Mouse (Mus musculus) retina, postnatal 1 day (tissue): ENCODE measurements around the gene Large1.
A peak's percentile ranks its signal among the peaks of the same experiment; 100 is the strongest.
"Not testable (repeated sequence)": the region's sequence is repeated elsewhere in the genome, so short reads cannot be mapped to it uniquely, and the experiment has no call there.

Experiments
- DNase-seq: peaks from one replicate; pipeline ENCODE4 v3.0.0-alpha.2; 2012

Gene Large1

DNA sequence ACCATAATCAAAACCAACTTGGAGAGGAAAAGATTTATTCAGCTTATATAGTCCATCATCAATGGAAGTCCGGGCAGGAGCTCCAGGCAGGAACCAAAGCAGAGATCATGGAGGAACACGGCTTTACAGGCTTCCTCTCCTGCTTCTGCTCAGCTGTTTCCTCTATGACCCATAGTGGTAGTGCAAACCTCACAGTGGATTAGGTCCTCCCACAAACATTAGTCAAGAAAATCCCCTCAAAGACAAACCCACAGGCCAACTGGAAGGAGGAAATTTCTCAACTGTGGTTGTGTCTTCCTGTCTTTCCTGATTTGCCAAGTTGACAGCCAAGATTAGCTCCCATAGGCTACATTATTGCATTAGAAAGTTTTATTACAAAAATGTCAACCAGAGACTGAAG lies 59.7 kb downstream of the Large1 start:
- no peak for DNase-seq

DNA sequence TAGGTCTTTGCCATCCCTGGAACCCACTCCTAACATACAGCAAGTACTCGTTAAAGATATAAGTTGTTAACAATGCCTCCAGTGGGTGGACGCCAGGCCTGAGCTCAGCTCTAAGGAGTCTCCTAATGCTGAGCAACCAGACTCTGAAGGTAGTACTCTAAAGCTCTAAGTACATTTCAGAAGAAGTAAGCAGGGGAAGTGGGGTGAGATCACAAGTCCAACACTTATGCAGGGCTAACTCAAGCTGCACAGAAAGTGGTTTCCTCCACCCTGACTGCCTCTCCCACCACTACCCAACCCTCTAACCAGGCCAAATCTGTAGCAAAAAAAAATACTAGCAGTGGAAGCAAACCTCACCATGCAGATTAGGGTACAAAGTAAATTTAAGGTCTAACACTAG lies 61.7 kb downstream of the Large1 start:
- DNase-seq = no peak

DNA sequence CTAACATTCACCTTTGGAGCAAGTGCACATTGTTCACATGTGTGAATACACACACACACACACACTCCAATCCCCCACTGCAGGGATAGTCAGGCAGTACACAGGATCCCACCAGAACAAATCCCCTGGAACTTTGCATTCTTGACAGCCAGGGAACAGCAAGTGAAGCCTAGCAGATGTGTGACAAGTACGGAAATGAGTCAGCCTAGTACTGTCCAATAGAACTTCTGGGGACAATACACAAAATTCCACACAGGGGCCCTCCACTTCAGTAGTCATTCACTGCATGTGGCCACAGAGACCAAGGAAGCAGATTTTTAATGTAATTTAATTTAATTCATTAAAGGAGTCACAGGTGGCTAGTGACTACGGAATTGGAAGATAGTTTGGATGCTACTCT lies 62.7 kb downstream of the Large1 start:
- DNase-seq = no peak

DNA sequence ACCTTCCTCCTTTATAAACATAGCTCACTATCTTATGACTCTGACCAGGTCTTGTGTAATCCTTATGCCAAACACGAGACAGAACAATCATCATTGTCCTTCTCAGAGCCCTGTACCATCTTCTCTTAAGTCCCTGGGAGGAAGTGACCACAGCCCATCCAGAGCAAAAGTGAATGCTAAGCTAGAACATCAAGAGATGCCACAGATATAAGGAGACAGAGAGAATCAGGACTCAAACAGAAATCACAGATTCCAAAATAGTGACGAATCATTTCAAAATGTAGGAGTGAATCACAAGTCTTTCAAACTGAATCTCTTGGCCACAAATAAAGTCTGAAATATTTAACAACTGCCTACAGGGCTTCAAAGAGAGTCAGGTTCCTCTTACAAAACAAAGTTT lies 63.5 kb downstream of the Large1 start:
- DNase-seq = no peak

DNA sequence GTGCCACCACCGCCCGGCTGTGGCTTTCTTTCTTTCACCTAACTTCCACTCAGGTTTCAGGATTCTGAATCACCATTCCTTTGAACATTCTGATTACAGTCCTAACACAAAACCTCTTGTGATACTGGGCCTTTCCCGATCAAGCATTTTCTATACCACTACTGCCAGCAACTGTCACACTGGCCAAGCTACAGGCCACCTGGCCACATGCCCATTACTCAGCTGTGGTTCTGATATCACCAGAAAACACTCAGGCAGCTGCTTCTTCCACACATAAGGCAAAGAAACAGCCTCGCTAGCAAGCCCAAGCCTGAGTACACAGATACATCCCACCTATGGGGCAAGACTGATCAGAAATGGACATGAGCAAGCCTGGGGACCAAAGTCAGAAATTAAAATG lies 71.3 kb downstream of the Large1 start:
- DNase-seq = no peak

DNA sequence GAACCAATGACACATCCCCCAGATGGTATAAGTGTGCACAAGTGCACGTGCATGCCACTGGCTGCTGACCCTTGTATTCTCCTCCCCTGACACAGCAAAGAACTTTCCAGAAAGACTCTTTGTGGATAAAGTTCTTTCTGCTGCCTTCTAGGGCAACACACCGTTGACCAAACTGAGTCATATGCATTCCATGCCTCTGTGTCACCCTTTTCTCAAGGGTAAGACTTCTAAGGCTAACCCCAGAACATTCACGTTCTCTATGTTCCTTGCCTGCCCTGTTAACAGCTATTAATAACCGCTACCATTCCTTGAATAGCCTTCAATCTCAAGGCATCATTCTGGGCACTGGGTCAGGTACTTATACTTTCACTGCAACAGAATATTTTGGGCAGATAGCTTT lies 77.3 kb downstream of the Large1 start:
- DNase-seq = no peak

DNA sequence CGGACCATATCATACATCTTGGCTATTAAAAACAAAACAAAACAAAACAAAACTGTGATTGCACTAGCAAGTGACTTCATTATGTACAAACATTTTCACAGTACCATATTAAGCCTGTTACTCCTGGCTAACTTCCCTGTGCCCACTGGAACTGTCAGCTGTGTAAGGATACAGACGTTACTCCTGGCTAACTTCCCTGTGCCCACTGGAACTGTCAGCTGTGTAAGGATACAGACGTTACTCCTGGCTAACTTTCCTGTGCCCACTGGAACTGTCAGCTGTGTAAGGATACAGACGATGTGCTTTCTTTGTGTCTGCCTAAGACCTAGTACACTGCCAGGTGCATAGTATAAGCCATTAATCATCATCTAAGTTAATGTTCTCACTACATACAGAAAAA lies 77.9 kb downstream of the Large1 start:
- DNase-seq = not testable (repeated sequence)

DNA sequence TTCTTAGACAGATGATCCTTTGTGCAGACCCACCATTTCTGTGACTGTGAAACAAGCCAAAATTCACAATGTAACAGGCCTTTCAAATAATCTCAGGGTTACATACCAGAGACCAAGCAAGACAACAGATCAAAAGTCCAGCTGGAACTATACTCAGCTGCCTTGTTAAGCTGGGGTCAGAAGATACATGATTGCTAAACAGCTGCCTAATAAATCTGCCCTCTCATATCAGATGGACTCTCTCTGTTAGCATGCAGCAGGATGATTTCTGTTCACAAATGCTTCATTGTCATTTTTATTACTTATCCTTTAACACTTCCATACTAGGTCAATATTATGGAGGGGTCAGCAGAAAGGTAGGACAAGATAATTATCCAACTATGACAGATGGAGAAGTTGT lies 80.2 kb downstream of the Large1 start:
- no peak for DNase-seq

DNA sequence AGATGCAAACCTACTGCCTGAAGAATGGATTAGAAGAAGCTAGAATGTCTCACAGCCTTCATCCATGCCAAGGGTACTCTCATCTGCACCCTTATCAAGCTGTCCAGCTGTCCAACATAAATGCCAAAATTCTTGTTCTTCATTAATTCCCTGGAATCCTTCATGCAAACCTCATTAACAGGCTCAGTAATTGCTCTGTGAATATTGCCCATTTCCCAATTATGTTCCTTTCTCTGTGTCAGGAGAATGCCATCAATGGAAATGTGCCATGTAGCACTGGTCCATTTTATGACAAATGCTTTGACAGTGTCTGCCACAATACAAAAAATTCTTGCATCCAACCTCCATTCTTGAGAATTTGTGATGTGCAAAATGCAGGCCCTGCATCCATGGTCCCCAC lies 82.3 kb downstream of the Large1 start:
- no peak for DNase-seq

DNA sequence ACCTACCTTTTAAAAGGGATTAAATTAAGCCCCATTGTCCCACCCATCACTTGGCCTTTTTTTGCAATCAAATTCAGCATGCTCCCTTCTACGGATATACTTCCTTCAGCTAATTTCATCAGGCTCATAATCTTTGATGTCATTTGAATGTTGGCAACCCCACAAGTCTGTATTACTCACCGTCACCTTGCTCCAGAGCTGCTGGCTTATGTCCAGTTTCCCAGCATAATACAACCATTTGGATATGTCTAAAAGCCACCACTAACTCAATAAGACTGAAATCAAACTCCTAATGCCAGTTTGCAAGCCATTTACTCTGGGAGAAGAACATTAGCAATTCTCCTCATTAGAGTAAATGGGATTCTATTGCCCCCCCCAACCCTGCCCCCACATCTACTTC lies 95.4 kb downstream of the Large1 start:
- no peak for DNase-seq

DNA sequence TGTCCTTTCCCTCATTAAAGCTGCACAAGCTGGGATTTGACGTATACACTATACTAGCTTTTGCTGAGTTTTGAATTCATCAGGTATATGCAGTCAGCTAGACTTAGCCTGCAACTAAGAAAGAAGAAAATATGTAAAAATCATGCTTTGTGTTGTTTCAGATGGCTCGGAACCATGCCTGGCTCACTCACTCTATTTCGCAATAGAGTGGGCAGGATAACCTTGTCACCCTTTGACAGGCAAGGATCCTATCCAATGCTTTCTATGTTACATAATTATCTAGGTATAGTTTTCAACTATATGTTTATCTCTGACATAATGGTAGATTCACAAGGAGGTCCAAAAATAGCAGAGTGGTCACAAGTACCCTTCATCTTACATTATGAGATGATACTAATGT lies 109.2 kb downstream of the Large1 start:
- DNase-seq = no peak

DNA sequence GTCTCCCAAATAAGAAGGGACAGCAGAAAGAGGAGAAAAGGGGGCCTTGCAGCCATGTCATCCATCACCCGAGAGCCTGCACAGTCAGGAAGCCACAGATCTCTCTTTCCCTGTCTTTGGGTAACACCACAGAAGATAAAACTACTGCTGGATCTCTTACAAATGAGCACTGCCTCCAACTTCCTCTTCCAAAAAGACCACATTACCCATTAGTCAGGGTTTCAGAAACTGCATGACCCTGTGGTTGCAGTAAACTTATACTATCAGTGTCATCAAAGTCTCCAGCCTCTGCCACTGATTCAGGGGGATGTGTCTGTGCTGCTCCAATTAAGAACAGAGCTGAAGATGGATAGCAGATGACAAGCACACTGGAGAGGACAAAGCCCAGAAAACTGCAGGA lies 111.3 kb downstream of the Large1 start:
- no peak for DNase-seq

DNA sequence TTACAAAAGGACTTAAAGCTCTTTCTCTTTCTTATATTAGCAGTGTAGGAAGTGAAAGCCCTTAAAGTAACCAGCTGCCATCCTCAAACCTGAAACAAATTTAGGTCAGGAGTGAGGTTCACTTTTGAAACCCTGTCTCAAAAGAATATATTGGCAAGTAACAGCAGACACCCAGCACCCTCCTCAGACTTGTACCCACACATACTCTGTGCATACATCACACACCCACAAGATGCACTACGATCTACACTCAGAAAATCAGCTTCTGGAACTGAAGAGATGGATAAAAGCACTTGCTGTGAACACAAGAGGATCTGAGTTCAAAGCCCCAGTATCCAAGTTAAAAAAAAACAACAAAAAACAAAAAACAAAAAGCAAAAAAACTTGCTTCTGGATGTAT lies 119.1 kb downstream of the Large1 start:
- no peak for DNase-seq

DNA sequence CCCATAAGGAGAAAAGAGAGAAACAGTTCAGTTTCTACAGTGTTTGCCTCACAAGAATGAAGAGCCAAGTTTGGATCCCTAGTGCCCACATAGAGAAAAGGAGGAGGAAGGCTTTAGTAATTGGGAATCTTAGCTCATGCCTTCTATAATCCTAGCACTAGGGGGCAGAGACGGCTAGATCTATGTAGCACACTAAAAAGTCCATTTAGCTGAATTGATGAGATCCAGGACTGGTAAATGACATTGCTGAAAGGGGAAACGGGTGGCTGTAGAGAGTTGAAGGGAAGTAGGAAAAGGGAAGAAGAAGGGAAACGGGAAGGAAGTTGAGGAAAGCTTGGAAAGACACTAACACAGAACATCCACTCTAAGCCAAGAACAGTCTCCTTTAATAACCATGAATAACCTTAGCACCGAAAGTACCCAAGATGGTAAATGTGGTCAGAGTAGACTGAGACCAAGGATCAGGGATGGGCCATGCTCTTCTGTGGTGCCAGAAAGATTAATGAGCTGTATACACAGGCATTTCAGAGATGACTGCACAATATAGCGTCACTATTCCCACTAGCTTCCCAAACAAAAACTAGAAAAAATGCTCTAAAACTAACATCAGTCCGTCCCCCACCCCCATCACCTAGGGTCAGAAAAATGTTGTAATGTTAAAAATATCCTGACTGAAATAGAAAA lies 119.8 kb downstream of the Large1 start:
- DNase-seq = peak; percentile 66

DNA sequence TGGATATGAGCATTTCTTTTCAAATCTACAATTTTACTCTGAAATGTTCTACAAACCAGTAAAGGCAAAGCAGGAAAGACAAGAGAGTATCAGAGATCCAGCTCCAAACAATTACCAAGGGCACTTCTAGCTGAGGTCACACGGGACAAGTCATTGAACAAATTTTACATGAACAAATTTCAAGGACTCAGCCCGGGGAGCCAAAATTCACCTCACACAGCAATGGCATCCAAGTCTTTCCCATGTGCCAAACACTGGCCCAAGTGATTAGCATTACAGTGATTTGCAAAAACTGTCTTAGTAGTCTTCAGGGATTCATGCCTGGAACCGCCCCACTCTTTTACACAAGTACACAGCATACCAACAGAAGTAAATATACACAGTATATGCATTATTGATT lies 126.5 kb downstream of the Large1 start:
- no peak for DNase-seq

DNA sequence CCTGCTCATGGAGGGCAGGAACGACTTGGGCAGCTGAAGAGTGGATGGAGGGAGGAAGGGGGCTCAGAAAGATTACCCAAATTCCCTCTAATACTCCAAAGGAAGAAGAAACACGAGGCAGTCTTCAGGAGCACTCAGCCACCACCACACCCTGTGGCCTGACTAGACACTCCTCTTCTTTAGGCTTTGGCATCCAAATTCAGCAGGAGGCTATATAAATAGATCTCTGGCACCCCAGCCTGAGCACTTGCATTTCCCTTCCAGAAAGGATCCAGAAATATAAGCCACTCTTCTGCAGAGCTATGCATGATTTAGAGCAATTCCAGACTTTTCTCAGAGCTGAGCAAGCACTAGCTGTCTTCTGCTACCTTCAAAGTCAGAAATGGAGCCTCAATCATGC lies 127.7 kb downstream of the Large1 start:
- no peak for DNase-seq

DNA sequence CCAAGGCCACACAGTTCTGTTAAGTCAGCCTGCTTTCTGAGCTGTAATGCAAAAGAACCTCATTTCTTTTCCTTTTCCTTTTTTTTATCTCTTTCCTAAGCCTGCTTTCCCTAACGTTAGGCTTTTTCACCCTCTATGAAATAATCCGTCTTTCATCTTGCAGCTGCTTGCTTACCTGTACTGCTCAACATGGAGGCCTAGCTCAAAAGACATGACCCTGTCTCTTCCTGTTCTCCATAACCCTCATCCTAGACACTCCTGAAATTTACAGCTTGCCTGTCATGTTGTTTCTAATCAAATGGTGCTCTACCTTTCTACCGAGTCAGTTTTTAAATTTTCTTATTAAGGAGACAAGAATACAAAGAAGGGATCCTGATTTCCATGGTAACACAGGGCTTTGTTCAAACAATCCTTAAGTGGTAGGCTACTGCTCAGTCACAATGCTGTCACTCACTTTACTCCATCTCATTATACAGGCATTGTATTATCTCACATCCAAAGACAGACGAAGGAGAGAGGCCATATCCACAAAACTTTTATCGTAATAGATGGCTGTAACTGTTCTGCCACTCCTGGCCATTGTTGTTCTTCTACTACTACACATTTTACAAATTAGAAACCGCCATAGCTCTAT lies 134.0 kb downstream of the Large1 start:
- DNase-seq = no peak

DNA sequence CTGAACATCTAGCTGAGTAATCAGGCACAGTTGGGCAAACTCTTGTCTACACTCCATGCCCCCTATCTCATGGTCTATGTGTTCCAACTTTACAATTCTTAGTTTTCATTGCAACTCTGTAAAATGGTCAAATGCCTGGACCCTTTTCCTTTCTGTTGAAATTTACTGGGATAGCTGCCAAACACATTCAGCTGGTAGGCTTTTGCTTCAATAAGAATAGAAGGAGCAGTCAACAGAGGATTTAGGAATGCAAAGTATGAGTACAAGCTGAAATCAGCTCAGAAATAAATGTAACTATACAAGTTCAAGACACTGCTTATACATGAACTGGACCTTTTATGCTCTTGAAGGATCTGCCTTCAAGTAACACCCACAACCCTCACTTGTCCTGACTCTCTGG lies 146.5 kb downstream of the Large1 start:
- DNase-seq = no peak

DNA sequence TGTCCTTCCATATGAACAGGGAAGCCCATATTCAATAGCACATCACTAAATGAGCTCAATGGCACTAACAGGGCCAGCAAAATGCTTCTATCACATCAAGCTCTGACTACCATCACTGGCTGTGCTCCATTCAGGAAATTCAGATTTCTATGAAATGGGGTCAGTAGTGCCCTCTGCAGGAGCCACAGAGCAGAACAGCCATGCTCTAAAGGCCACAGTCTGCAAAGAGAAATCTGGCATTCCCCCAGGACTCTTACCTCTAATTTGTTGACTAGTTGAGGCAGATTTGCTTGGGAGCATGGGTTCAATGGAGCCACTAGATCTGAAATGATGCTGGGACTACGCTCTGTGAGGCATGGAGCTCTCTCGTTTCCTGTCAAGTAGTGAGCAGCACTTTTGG lies 151.5 kb downstream of the Large1 start:
- DNase-seq = peak; percentile 5

DNA sequence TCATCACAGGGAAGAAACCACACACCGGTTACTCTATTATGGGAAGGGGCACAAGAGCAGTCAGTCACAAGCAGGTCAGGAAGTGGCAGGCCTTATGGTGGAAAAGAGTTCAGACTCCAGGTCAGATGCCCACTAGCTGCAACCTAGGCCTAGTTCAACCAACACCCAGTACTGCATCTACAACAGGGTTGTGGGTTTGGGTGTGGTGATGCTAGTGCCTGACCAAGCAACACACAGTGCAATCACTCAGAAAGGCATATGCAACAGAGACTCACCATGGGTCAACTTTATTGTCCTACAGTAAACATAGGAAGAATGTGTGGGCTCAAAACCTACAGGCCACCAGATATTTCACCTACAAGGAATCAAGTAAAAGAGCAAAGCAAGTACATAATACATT lies 155.6 kb downstream of the Large1 start:
- no peak for DNase-seq

DNA sequence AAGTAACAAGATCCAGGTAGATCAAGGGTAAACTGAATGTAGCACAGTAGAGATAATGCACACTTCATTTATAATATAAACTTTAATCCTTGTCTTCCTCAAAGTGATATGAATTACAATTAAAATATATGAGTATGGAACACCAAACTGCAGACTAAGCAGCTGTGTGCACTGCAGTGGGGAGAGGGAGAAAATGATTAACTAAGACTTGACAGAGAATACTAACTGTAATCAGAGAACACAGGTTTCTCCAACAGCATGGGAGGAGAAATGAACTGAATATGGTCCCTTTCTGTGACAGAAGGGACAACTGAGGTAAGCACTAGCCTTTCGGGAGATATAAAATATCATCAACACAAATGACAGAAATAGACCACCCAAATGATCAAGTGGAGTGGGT lies 164.7 kb downstream of the Large1 start:
- no peak for DNase-seq

DNA sequence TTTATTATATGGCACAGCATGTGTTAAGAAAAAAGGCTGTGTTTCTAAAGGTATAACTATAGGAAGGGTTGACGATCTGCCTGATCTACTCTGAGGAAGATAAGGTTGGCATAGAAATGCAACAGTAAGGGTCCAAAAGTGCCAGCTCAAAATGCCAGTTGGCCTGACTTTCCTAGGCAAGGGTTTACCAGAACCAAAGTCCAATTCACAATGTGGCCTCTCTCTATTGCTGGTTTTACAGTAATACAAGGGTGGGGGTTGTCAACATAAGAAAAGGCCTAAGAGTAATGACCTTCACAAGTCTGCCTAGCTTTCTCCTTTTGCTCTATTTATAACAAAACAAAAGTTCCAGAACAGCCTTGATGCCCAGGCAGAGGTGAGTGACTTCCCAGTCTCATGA lies 166.0 kb downstream of the Large1 start:
- DNase-seq = no peak

DNA sequence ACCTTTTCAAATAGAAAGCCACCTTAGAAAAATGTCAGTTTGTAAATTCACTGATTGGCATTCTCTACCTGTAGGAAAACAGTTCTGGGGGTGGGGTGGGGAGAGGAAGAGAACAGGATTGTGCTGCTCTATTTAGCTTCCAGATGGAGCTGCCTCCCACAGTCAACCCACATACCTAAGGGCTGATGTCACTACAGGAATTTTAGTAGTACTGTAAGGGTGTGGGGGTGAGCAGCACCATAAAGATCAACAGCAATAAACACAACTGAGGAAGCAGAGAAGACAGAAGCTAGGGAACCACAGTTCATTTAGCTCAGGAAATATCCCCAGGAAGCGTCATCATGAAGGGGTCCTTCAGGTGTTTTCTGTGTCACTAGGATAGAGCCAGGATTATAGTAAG lies 174.9 kb downstream of the Large1 start:
- no peak for DNase-seq

DNA sequence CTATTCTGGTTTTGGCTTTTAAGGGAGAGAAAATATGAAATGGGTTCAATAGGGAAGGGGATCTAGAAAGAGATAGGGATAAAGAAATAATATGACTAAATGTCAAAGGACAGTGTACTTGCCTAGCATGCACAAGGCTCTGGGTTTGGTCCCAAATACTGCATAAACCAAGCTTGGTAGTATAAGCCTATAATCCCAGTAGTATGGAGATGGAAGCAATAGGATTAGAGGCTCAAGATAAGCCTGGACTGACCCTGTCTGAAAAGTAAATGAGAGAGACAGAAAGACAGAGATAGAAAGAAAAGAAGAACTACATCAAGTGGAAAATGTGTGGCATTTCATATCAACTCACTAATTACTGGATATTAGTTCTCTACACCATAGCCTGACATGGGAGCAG lies 180.7 kb downstream of the Large1 start:
- peak; percentile 57 for DNase-seq

DNA sequence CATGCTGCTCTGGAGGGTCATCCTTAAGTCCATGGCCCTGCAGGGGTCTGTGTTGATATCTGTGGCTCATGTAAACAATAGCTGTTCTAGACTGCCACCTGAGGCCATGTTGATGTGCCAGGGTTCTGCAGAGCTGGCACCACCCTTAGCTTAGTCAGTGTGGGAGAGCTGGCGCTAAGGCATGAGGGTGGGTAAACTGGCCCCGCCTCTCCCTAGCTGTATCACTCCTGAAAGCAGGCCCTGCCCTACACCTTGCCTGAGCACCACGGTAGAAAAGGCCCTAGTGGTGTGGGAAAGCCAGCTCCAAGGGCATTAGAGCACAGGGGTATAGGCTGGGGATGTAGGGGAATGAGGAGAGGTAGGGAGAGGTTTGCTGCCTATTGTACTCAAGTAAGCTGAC lies 191.3 kb downstream of the Large1 start:
- DNase-seq = no peak
